In the genomic region with DNA sequence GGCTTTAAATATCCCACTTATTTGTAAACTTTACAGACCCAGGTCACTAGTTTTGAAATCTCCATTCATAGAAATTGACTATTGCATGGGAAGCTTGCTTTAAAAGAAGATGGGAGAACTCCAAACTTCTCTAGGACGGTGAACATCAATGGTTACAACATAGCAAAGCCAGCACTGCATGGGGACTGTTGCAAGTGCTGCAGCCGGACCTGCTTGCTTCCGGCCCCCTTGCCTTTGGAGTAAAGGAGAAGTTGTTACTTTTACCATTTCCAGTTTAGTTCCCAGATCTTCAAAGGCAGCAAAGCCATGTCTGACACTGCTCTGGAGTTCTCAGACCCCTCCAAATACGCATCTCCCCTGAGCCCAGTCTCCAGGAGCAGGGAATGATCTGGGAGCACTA, we compare ENCODE assay signal across 22 mouse cellular contexts.
DNase-seq lines count a peak whose midpoint lies in the region; ATAC-seq and TF ChIP-seq lines count a peak whose summit lies in the region.
"Had no signal": no experiment of that assay in that cellular context is flagged by ENCODE, and none has a peak within 500 bp of the region (broad histone marks: within the 10 kb centered on the region; RNA-seq: fewer than 3 reads in every experiment).

No protein-coding gene starts in this region.

- no peak for ATAC-seq in midbrain, embryonic 11.5 days (ENCODE audit: low FRiP score)
- no peak for ATAC-seq in hindbrain, embryonic 16.5 days
- no peak for ATAC-seq in midbrain, embryonic 15.5 days (replicated peaks)
- ATAC-seq: activated CD4-positive, CD25-positive, alpha-beta regulatory T cell, adult 4 months; forebrain, postnatal 0 days; intestine, embryonic 15.5 days; liver, postnatal 0 days had no signal

- H3K4me1 ChIP-seq in cerebellum, adult 2 months (ENCODE audit: control insufficient read depth, insufficient read depth, low read length): peaks cover 25% of the 10 kb centered on the region; the same call in 1 of the 2 replicates
- H3K4me1 ChIP-seq in midbrain, embryonic 10.5 days: peaks cover 45% of the 10 kb centered on the region
- peaks cover 23% of the 10 kb centered on the region for H3K4me1 ChIP-seq in midbrain, embryonic 11.5 days (ENCODE audit: control insufficient read depth, insufficient read depth, low read length)
- H3K4me1 ChIP-seq in hindbrain, embryonic 16.5 days (ENCODE audit: control insufficient read depth, insufficient read depth, low read depth, low read length): peaks cover 20% of the 10 kb centered on the region
- peaks cover 52% of the 10 kb centered on the region for H3K4me1 ChIP-seq in midbrain, embryonic 15.5 days
- no peaks in the 10 kb centered on the region for H3K4me1 ChIP-seq in lung, adult 2 months (ENCODE audit: control insufficient read depth, insufficient read depth, low read length)

- no peak for TF ChIP-seq POLR2A in cerebellum, adult 2 months (IDR thresholded peaks at IDR 0.05; ENCODE audit: borderline replicate concordance, insufficient read depth, low read length)
- TF ChIP-seq POLR2A in lung, adult 2 months (IDR thresholded peaks at IDR 0.05; ENCODE audit: borderline replicate concordance, extremely low read depth, low read depth, low read length): no peak

- peak overlapping the region; percentile 15 for H3K27ac ChIP-seq in cerebellum, adult 2 months (ENCODE audit: insufficient read depth, low read length)
- 0 out of 2 replicates have a peak overlapping the region, but pooled peaks have one; percentile 13 for H3K27ac ChIP-seq in midbrain, embryonic 10.5 days (replicated peaks)
- H3K27ac ChIP-seq in midbrain, embryonic 11.5 days (ENCODE audit: low read depth, low read length): no peak overlapping the region
- peak overlapping the region; percentile 49 for H3K27ac ChIP-seq in hindbrain, embryonic 16.5 days (ENCODE audit: low read depth, low read length)
- H3K27ac ChIP-seq in midbrain, embryonic 15.5 days: 0 out of 2 replicates have a peak overlapping the region, but pooled peaks have one; percentile 18
- H3K27ac ChIP-seq: forebrain, embryonic 10.5 days; intestine, embryonic 15.5 days; neural tube, embryonic 13.5 days had no signal

- no peak overlapping the region for H3K9ac ChIP-seq in midbrain, embryonic 11.5 days (ENCODE audit: low read length)
- H3K9ac ChIP-seq in hindbrain, embryonic 16.5 days (ENCODE audit: low read depth, low read length): 0 out of 2 replicates have a peak overlapping the region, but pooled peaks have one; percentile 17
- H3K9ac ChIP-seq in midbrain, embryonic 15.5 days: no peak overlapping the region
- H3K9ac ChIP-seq: forebrain, postnatal 0 days; intestine, embryonic 15.5 days; liver, postnatal 0 days; neural tube, embryonic 13.5 days had no signal

- no peaks in the 10 kb centered on the region for H3K27me3 ChIP-seq in cerebellum, adult 2 months (ENCODE audit: control insufficient read depth, insufficient read depth, low read length)
- H3K27me3 ChIP-seq in midbrain, embryonic 10.5 days (ENCODE audit: low read depth, poor library complexity, severe bottlenecking): peaks cover 45% of the 10 kb centered on the region
- no peaks in the 10 kb centered on the region; the same call in 1 of the 2 replicates for H3K27me3 ChIP-seq in midbrain, embryonic 11.5 days (ENCODE audit: control insufficient read depth, insufficient read depth, low read length)
- H3K27me3 ChIP-seq in hindbrain, embryonic 16.5 days (replicated peaks; ENCODE audit: control insufficient read depth, insufficient read depth, low read length): no peaks in the 10 kb centered on the region
- no peaks in the 10 kb centered on the region for H3K27me3 ChIP-seq in midbrain, embryonic 15.5 days (replicated peaks)

- intact Hi-C loops in left cerebral cortex, postnatal 14 days (cut with DNase I): no loop called here

- no peaks in the 10 kb centered on the region for H3K9me3 ChIP-seq in midbrain, embryonic 10.5 days (replicated peaks)
- no peaks in the 10 kb centered on the region for H3K9me3 ChIP-seq in midbrain, embryonic 11.5 days (ENCODE audit: control insufficient read depth, low read length)
- H3K9me3 ChIP-seq in hindbrain, embryonic 16.5 days (ENCODE audit: control insufficient read depth, low read length): no peaks in the 10 kb centered on the region
- no peaks in the 10 kb centered on the region for H3K9me3 ChIP-seq in midbrain, embryonic 15.5 days
- H3K9me3 ChIP-seq: forebrain, embryonic 10.5 days; intestine, embryonic 15.5 days; megakaryocyte, embryonic 14.5 days; neural tube, embryonic 13.5 days had no signal

- WGBS in cerebellum, adult 2 months: 80% methylated on average over 4 of the region's 4 CpGs
- WGBS in midbrain, embryonic 10.5 days: 70% methylated on average over 4 of the region's 4 CpGs
- 69% methylated on average over 4 of the region's 4 CpGs for WGBS in midbrain, embryonic 11.5 days
- 68% methylated on average over 4 of the region's 4 CpGs for WGBS in hindbrain, embryonic 16.5 days
- WGBS in midbrain, embryonic 15.5 days: 71% methylated on average over 4 of the region's 4 CpGs
- 60% methylated on average over 4 of the region's 4 CpGs for WGBS in lung, adult 2 months

- DNase-seq in cerebellum, adult 2 months: no peak
- DNase-seq in cerebellum, adult 11 months: no peak
- DNase-seq in midbrain, embryonic 10.5 days (ENCODE audit: low spot score): no peak
- no peak for DNase-seq in midbrain, embryonic 11.5 days (ENCODE audit: low spot score, missing footprints)
- DNase-seq in left cerebral cortex, postnatal 14 days (ENCODE audit: low spot score in 2 of 2): no peak
- no peak for DNase-seq in lung, adult 2 months
- DNase-seq: adrenal gland, adult 8-10 months; forebrain, postnatal 0 days; gastrocnemius, postnatal 14 days; kidney, postnatal 4 days; liver, postnatal 0 days; lung, postnatal 14 days; retina, postnatal 1 day; thymus, postnatal 25 days had no signal

- no peak for TF ChIP-seq CTCF in cerebellum, adult 2 months (IDR thresholded peaks at IDR 0.05; ENCODE audit: borderline replicate concordance, insufficient read depth, low read depth, low read length)
- no peak for TF ChIP-seq CTCF in lung, adult 2 months (IDR thresholded peaks at IDR 0.05; ENCODE audit: insufficient read depth, low read length)

- no peak overlapping the region for H3K4me2 ChIP-seq in midbrain, embryonic 11.5 days
- no peak overlapping the region for H3K4me2 ChIP-seq in hindbrain, embryonic 16.5 days (ENCODE audit: low read length)
- H3K4me2 ChIP-seq in midbrain, embryonic 15.5 days: no peak overlapping the region
- H3K4me2 ChIP-seq: intestine, embryonic 15.5 days; neural tube, embryonic 13.5 days had no signal

- H3K4me3 ChIP-seq in cerebellum, adult 2 months (replicated peaks; ENCODE audit: insufficient read depth, low read depth, low read length): no peak overlapping the region
- H3K4me3 ChIP-seq in midbrain, embryonic 10.5 days: no peak overlapping the region
- H3K4me3 ChIP-seq in midbrain, embryonic 11.5 days (ENCODE audit: low read depth, low read length): no peak overlapping the region
- H3K4me3 ChIP-seq in hindbrain, embryonic 16.5 days (ENCODE audit: low read length): no peak overlapping the region
- H3K4me3 ChIP-seq in midbrain, embryonic 15.5 days: no peak overlapping the region
- no peak overlapping the region for H3K4me3 ChIP-seq in lung, adult 2 months (replicated peaks; ENCODE audit: extremely low read depth, low read depth, low read length)
- H3K4me3 ChIP-seq: forebrain, embryonic 10.5 days; intestine, embryonic 15.5 days; megakaryocyte, embryonic 14.5 days; myocyte; neural tube, embryonic 13.5 days had no signal

- H3K36me3 ChIP-seq in midbrain, embryonic 10.5 days: no peaks in the 10 kb centered on the region
- H3K36me3 ChIP-seq in midbrain, embryonic 11.5 days (ENCODE audit: control insufficient read depth, insufficient read depth, low read length): no peaks in the 10 kb centered on the region
- H3K36me3 ChIP-seq in hindbrain, embryonic 16.5 days (ENCODE audit: control insufficient read depth, insufficient read depth, low read length): no peaks in the 10 kb centered on the region
- H3K36me3 ChIP-seq in midbrain, embryonic 15.5 days (replicated peaks): no peaks in the 10 kb centered on the region
- H3K36me3 ChIP-seq: forebrain, embryonic 10.5 days; intestine, embryonic 15.5 days; neural tube, embryonic 13.5 days had no signal
